Mouse (Mus musculus) thymus, adult 2 months (tissue): Measurements from ENCODE around the gene Grm4.

Experiments
- CTCF ChIP-seq: fragments of 200-500 bp; IDR thresholded peaks from 2 replicates; pipeline ENCODE4 v1.5.1; 2012; ENCODE audit warnings: mild to moderate bottlenecking, control low read depth, low read length, moderate library complexity, borderline replicate concordance; ENCODE audit not compliant: control insufficient read depth, poor library complexity, insufficient read depth; ENCODE audit errors: extremely low read depth
- POLR2A ChIP-seq: fragments of 200-500 bp; IDR thresholded peaks from 2 replicates; pipeline ENCODE4 v1.6.1; 2012; ENCODE audit warnings: mild to moderate bottlenecking, low read length, control low read depth, moderate library complexity; ENCODE audit not compliant: control insufficient read depth, poor library complexity, insufficient read depth; ENCODE audit errors: extremely low read depth

DNA sequence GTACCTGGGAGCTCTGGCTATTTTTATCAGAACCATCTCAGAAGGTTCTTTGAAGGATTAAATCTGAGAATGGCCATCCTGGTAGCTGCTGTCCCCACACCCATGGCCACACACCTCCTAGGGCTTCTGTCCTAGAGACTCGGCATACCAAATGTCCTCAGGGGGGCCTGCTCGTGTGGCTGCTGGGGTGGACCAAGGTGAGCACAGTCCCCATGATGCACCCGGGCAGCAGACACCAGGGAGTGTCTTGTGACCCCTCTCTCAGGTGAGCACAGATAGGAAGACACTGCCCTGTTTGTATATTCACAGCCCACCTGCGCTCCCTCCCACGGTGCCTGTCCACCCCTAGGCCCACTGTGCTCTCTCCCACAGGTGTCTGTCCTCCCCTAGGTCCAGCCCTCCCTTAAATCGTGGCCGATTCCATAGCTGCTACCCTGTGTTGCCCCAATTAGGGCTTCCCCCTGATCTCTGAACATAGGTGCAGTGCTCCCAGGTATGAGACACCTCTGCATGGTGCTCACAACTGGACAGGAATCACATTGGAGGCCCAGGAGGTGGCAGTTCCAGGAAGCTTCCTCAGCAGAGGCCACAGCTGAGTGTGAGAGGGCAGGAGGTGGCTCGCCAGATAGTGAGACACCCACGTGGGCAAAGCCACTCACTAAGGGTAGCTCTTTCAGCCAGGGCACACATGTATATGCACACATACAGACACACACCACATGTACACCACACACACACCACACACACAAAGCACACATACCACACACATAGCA, 66.0 kb downstream of the Grm4 start:
- TF ChIP-seq CTCF (no peak), POLR2A (no peak)
